Mouse (Mus musculus) macrophage (primary cell): ENCODE data around the gene Lef1. TPM values are rescaled to one million over a fixed set of nuclear protein-coding genes. Genes with fewer than 3 reads are reported as not detected.

Experiments
- H3K27ac ChIP-seq: fragments of 350-480 bp; formaldehyde crosslinking; 2 replicates; pipeline ENCODE4 v1.9.0; 2021
- H3K36me3 ChIP-seq: fragments of 350-480 bp; formaldehyde crosslinking; 2 replicates; pipeline ENCODE4 v1.9.0; 2021; ENCODE audit errors: inconsistent target
- H3K4me3 ChIP-seq: fragments of 350-480 bp; formaldehyde crosslinking; 2 replicates; pipeline ENCODE4 v1.9.0; 2021; ENCODE audit errors: inconsistent target
- H3K79me2 ChIP-seq: fragments of 350-480 bp; formaldehyde crosslinking; 2 replicates; pipeline ENCODE4 v1.9.0; 2021; ENCODE audit errors: inconsistent target
- whole genome bisulfite sequencing: methylation state at CpG from one replicate; pipeline ENCODE4 v1.1.7; 2026; ENCODE audit warnings: inconsistent platforms; ENCODE audit not compliant: missing documents; 5-methylcytosine and 5-hydroxymethylcytosine counted together
- polyA plus RNA-seq: library from polyadenylated mRNA; stranded (reverse); fragments of 250-400 nt; gene quantifications from 3 replicates; pipeline ENCODE4 v1.2.4, GENCODE M21; 2018; ENCODE audit warnings: inconsistent platforms

Lef1 gene
- polyA plus RNA-seq, 1 experiment from 2014 or later = 0.22 TPM

GRCm38 (mm10) chr3:131140091-131140462 is 29.8 kb downstream of the Lef1 start:
- H3K36me3 ChIP-seq = no peaks in the 10 kb centered on the region
- H3K79me2 ChIP-seq = no peaks in the 10 kb centered on the region
- WGBS = 89% methylated on average over 7 of the region's 7 CpGs
- no peak overlapping the region for H3K4me3 ChIP-seq
- no peak overlapping the region for H3K27ac ChIP-seq

DNA sequence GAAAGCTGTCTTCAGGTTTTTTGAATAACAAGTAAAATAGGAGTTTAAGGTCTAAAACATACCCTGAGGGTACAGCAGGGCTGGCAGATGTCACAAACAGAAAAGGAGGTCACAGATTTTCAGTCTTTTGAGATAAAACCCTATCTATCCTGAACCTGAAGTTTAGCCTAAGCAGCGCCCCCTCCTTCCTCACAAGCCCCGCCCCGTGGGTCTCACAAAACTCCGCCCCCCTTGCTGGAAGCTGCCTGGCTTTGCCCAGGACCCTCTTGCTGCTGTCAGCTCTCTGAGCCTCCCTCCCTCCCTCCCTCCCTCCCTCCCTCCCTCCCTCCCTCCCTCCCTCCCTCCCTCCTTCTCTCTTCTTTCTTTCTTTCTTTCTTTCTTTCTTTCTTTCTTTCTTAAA is 31.3 kb downstream of the Lef1 start:
- WGBS = 40% methylated on average over 2 of the region's 4 CpGs
- Histone ChIP-seq H3K27ac (no peak overlapping the region), H3K36me3 (no peaks in the 10 kb centered on the region), H3K4me3 (no peak overlapping the region), H3K79me2 (no peaks in the 10 kb centered on the region)

- Histone ChIP-seq H3K4me3 (no peak overlapping the region), H3K79me2 (no peaks in the 10 kb centered on the region), H3K36me3 (no peaks in the 10 kb centered on the region), H3K27ac (no peak overlapping the region)
- 86% methylated on average over 2 of the region's 2 CpGs for WGBS
These were observed 34.0 kb downstream of the Lef1 start for GRCm38 (mm10) chr3:131144250-131144649.

DNA sequence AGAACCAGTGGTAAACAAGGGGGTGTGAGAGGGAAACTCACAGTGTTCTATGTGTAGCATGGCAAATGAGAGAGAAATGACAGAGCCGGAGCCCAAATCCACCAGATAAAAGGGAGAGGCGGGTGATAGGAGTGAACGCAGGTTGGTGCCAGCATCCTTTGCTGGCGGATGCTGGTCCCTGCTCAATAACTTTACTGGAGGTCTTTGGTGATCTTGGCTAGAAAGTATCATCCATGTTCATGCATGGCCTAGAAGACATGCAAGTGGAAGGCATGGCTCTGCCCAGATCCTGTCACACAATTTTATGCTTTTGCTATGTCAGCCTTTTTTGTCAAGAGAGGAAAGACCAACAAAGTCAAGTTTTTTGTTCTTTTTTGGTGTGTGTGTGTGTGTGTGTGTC is 42.6 kb downstream of the Lef1 start:
- H3K27ac ChIP-seq = no peak overlapping the region
- H3K36me3 ChIP-seq = no peaks in the 10 kb centered on the region
- no peak overlapping the region for H3K4me3 ChIP-seq
- H3K79me2 ChIP-seq = no peaks in the 10 kb centered on the region
- WGBS = 92% methylated on average over 4 of the region's 4 CpGs

DNA sequence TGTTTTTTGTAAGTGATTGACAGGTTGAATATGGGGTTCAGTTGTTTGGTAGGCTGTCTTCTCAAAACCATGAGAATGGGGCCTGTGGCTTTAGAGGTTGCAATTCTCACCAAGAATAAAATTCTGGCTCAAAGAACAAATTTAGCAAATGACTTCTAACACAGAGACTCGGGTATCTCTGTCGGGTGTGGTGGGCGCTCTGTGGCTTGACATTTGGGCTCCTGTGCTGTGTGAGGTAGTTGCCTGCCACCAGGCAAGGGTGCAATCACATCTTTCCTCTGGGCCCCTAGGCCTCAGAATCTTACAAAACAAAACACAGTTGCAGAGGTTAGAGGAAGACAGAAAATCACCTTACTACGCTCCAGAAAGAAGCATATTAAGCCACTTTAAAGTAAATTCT is 43.6 kb downstream of the Lef1 start:
- 90% methylated on average over 4 of the region's 4 CpGs for WGBS
- no peak overlapping the region for H3K27ac ChIP-seq
- H3K4me3 ChIP-seq = no peak overlapping the region
- no peaks in the 10 kb centered on the region for H3K79me2 ChIP-seq
- H3K36me3 ChIP-seq = no peaks in the 10 kb centered on the region

DNA sequence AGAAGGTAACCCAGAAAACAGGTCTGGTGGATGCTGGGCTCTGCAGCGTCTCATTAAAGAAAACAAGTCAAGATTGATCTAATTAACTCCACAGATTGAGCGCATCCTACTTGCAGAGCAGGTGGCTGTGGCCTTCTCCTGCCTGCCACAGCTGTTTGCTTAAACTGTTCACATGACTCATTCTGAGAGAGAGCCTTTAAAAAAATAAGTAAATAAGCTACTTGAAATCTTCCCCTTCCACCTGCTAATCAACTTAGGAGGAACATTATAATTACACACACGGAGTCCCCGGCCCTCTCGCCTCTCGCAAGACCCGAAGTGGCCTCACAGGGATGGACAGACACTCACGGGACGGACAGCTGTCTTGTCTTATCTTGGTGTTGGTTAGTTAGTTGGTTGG is 44.3 kb downstream of the Lef1 start:
- no peaks in the 10 kb centered on the region for H3K79me2 ChIP-seq
- H3K36me3 ChIP-seq = no peaks in the 10 kb centered on the region
- no peak overlapping the region for H3K4me3 ChIP-seq
- WGBS = 96% methylated on average over 9 of the region's 9 CpGs
- H3K27ac ChIP-seq = no peak overlapping the region

DNA sequence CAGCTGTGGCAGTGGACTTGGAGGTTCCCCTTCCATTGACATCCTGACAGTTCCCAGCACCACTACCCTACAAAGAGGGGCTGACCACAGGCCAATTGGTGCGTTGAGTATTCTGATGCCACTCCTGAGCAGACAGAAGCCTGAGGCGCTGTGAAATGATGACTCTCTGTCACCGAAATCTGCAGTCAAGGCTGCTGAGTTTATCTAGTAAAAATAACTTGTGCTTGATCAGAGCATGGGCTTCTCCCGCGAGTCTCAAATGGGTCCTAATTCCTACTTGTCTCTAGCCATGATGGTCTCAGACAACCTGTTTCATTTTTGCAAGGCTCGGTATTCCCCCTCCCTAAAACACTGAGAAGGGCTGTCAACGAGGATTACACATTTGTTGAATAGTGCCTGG is 44.8 kb downstream of the Lef1 start:
- H3K36me3 ChIP-seq = no peaks in the 10 kb centered on the region
- H3K27ac ChIP-seq = no peak overlapping the region
- no peaks in the 10 kb centered on the region for H3K79me2 ChIP-seq
- H3K4me3 ChIP-seq = no peak overlapping the region
- 97% methylated on average over 7 of the region's 7 CpGs for WGBS

DNA sequence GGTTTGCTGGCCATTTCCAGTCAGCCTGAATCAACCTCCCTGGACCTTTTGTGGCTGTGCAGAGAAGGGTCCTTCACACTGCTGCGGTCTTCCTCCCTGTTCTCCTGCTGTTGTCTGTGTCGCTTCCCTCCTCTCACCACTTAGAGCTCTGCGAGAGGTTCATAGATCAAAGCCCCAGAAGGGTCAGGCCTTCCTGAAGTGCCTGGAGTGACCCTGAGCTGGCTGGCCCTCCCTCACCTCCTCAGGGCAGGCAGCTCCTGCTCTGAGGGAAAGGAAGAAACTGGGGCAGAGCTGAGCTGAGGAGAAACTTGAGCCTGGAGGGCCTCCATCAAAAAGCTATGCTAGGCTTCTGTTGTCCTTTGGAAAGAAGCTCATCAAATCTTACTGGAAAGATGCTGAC is 45.4 kb downstream of the Lef1 start:
- Histone ChIP-seq H3K27ac (no peak overlapping the region), H3K79me2 (no peaks in the 10 kb centered on the region), H3K4me3 (no peak overlapping the region), H3K36me3 (no peaks in the 10 kb centered on the region)
- 98% methylated on average over 3 of the region's 3 CpGs for WGBS

- H3K4me3 ChIP-seq = no peak overlapping the region
- H3K79me2 ChIP-seq = no peaks in the 10 kb centered on the region
- no peaks in the 10 kb centered on the region for H3K36me3 ChIP-seq
- no peak overlapping the region for H3K27ac ChIP-seq
- 90% methylated on average over 11 of the region's 11 CpGs for WGBS
These were observed 46.1 kb downstream of the Lef1 start for GRCm38 (mm10) chr3:131156377-131156776.

DNA sequence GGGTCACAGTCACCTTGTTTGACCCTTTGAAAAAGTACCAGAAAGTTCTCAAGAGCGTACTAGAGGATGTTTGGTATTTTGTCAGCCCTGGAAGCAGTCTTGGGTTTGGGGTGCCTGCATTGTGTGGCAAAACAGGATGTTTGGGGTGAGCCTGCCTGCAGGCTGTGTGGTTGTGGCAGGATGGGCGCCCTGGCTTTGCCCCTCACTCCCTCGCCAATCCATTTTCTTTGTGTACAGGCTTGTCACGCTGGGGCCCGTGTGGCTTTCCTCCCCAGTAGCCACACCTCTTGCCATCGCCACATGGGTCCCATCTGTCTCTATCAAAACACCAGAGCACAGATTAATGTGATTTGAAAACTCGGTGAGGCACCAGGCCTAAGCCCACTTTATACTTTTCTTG is 47.2 kb downstream of the Lef1 start:
- Histone ChIP-seq H3K36me3 (no peaks in the 10 kb centered on the region), H3K27ac (no peak overlapping the region), H3K4me3 (no peak overlapping the region), H3K79me2 (no peaks in the 10 kb centered on the region)
- 21% methylated on average over 7 of the region's 7 CpGs for WGBS

DNA sequence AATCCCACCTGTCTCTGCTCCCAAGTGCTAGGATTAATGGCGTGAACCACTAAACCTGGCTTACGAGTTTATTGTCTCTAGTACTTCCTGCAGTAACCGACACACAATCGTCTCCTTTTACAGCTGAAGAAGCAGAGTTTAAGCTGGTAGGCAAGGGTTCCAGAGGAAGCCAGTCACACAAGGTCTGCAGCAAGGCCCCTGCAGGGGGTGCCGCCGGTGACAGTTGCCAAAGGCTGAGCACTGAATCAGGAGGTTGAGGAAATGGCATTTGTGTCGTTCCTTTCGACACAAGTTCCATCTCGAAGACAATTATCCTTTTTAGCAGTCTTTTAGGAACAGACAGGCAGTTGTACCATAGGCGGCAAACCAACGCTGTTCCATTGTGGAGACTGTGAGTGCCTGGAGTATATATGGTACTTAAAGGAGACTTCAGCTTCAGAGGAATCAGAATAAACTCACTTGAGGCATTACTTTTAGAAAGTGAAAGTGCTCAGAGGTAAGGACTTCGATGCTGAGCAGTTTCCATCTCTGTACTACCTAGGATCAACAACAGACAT is 49.0 kb downstream of the Lef1 start:
- H3K4me3 ChIP-seq = no peak overlapping the region
- H3K36me3 ChIP-seq = no peaks in the 10 kb centered on the region
- H3K79me2 ChIP-seq = no peaks in the 10 kb centered on the region
- H3K27ac ChIP-seq = no peak overlapping the region
- 77% methylated on average over 12 of the region's 12 CpGs for WGBS

DNA sequence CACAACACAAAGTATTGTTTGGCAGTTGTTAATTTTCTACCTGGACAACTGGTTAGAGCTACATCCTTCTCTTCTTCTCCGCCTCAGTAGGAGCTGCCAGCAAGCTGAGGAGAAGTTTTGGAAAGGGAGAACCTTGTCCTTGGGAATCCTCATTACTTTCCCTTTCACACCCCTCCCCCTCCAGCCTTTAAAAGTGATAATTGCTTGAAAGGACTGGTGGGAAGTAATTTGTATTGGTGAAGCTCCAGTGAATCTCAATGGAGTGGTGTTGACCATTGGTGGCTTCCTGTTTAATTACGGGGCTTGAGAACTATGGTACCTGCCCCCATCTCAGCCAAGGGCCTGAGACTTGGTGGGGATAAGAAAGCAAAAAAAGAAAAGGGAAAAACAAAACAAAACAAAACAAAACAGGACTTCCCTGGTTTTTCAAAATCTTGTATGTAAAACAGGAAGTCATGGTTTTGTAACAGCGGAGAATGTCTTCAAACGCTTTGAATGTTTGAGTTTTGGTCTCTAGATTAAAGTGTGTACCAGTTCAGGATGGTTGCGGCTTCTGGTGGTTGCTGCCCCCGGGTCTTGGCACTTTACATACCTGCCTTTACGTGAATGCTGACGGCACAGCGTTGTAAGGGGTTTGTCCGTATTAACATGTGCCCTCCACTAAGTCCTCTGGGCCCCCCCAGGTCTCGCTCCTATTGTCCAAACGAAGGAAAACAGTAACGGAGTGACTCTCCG is 49.8 kb downstream of the Lef1 start:
- Histone ChIP-seq H3K27ac (no peak overlapping the region), H3K79me2 (no peaks in the 10 kb centered on the region), H3K4me3 (no peak overlapping the region), H3K36me3 (no peaks in the 10 kb centered on the region)
- 68% methylated on average over 13 of the region's 14 CpGs for WGBS

DNA sequence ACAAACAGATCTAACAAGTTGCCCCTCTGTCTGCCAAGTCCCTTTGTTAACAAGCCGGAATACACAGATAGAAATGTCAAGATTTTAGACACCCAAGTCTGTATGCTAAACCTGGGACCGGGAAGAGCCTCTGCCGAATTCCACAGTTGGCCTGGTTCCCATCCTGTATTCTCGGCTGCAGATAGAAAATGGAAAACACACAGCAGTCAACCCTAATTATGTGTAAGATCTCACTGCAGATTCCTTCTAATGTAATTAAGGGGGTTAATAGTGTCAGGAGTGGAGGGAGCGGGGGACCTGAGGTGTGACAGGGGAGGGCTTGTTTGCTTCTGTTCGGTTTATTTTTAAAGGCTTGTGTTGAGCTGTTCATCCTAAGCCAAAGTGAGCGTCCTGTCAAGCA is 50.6 kb downstream of the Lef1 start:
- WGBS = 96% methylated on average over 7 of the region's 7 CpGs
- no peak overlapping the region for H3K4me3 ChIP-seq
- H3K27ac ChIP-seq = no peak overlapping the region
- H3K79me2 ChIP-seq = no peaks in the 10 kb centered on the region
- H3K36me3 ChIP-seq = no peaks in the 10 kb centered on the region

DNA sequence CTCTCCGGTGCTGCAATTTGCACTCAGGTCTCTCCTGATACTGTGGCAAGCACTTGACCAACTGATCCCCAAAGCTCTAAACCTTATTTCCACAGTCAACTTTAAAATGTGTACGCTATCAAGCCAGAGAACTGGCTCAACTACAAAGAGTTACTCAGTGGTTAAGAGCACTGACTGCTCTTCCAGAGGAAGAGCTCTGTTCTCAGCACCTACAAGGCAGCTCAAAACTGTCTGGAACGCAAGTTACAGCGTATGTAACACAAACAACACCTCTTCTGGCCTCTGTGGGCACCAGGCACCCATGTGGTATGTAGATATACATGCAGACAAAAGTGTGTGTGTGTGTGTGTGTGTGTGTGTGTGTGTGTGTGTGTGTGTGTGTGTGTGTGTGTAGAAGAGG is 57.5 kb downstream of the Lef1 start:
- no peak overlapping the region for H3K27ac ChIP-seq
- no peak overlapping the region for H3K4me3 ChIP-seq
- H3K79me2 ChIP-seq = no peaks in the 10 kb centered on the region
- 95% methylated on average over 4 of the region's 4 CpGs for WGBS
- no peaks in the 10 kb centered on the region for H3K36me3 ChIP-seq

GRCm38 (mm10) chr3:131169161-131169560 is 58.9 kb downstream of the Lef1 start:
- H3K36me3 ChIP-seq = no peaks in the 10 kb centered on the region
- no peak overlapping the region for H3K27ac ChIP-seq
- H3K79me2 ChIP-seq = no peaks in the 10 kb centered on the region
- no peak overlapping the region for H3K4me3 ChIP-seq
- WGBS = 96% methylated on average over 6 of the region's 6 CpGs
